Mouse (Mus musculus) embryonic facial prominence, embryonic 12.5 days (tissue): Measurements from ENCODE around the gene Adgrf2. TPM values are rescaled to one million over a fixed set of nuclear protein-coding genes. Genes with fewer than 3 reads are reported as not detected.

ENCODE experiments used
- ATAC-seq: fragments of 200-750 bp; cut with Nextera tagmentation; 2 replicates; pipeline ENCODE4 v1.8.0; 2017; ENCODE audit not compliant: insufficient number of reproducible peaks, insufficient read depth, low FRiP score, low TSS enrichment
- H3K27ac ChIP-seq: fragments of 300-500 bp; sonication (generic); 2 replicates; pipeline ENCODE4 v1.5.1; 2016; ENCODE audit warnings: mild to moderate bottlenecking
- H3K27me3 ChIP-seq: fragments of 300-500 bp; sonication (generic); 2 replicates; pipeline ENCODE4 v1.6.1; 2016; ENCODE audit warnings: mild to moderate bottlenecking, moderate library complexity
- H3K36me3 ChIP-seq: fragments of 300-500 bp; sonication (generic); 2 replicates; pipeline ENCODE4 v1.6.1; 2016; ENCODE audit warnings: mild to moderate bottlenecking
- H3K4me1 ChIP-seq: fragments of 300-500 bp; sonication (generic); 2 replicates; pipeline ENCODE4 v1.6.1; 2016
- H3K4me2 ChIP-seq: fragments of 300-500 bp; sonication (generic); replicated peaks from 2 replicates; pipeline ENCODE4 v1.6.1; 2016; ENCODE audit warnings: mild to moderate bottlenecking, moderate library complexity
- H3K4me3 ChIP-seq: fragments of 300-500 bp; sonication (generic); 2 replicates; pipeline ENCODE4 v1.5.1; 2016; ENCODE audit warnings: mild to moderate bottlenecking
- H3K9ac ChIP-seq: fragments of 300-500 bp; sonication (generic); 2 replicates; pipeline ENCODE4 v1.6.1; 2016; ENCODE audit warnings: mild to moderate bottlenecking, moderate library complexity
- H3K9me3 ChIP-seq: fragments of 300-500 bp; sonication (generic); 2 replicates; pipeline ENCODE4 v1.6.1; 2016; ENCODE audit warnings: mild to moderate bottlenecking, moderate library complexity
- WGBS: fragments of 180-500 bp; shearing (Covaris S2); methylation state at CpG from one replicate; pipeline ENCODE4 v1.1.7; 2016; 5-methylcytosine and 5-hydroxymethylcytosine counted together
- polyA plus RNA-seq: library from polyadenylated mRNA; unstranded; fragments of >200 nt; fragmentation: Nextera tagmentation; extraction: Ambion mirVana; gene quantifications from 2 replicates; pipeline ENCODE4 v1.2.1, GENCODE M21; 2016

The Adgrf2 gene
- polyA plus RNA-seq, 1 experiment from 2014 or later: 0.10 TPM

- no peak for ATAC-seq
- Histone ChIP-seq H3K27me3 (no peaks in the 10 kb centered on the region), H3K4me3 (no peak overlapping the region), H3K9ac (no peak overlapping the region), H3K9me3 (no peaks in the 10 kb centered on the region), H3K4me1 (no peaks in the 10 kb centered on the region), H3K27ac (no peak overlapping the region), H3K36me3 (no peaks in the 10 kb centered on the region), H3K4me2 (no peak overlapping the region)
- 91% methylated on average over 7 of the region's 7 CpGs for WGBS
These were observed 27.0 kb downstream of the Adgrf2 start for GRCm38 (mm10) chr17:42714991-42715390.

GRCm38 (mm10) chr17:42710717-42711116 is 31.3 kb downstream of the Adgrf2 start:
- no peak overlapping the region for H3K27ac ChIP-seq
- no peaks in the 10 kb centered on the region for H3K36me3 ChIP-seq
- H3K9ac ChIP-seq: no peak overlapping the region
- no peaks in the 10 kb centered on the region for H3K27me3 ChIP-seq
- no peak overlapping the region for H3K4me3 ChIP-seq
- no peak overlapping the region for H3K4me2 ChIP-seq
- no peaks in the 10 kb centered on the region for H3K4me1 ChIP-seq
- ATAC-seq: no peak
- H3K9me3 ChIP-seq: no peaks in the 10 kb centered on the region
- WGBS: 86% methylated on average over 7 of the region's 7 CpGs

- H3K4me2 ChIP-seq: no peak overlapping the region
- H3K27ac ChIP-seq: no peak overlapping the region
- H3K4me3 ChIP-seq: no peak overlapping the region
- WGBS: 82% methylated on average over 4 of the region's 4 CpGs
- H3K4me1 ChIP-seq: no peaks in the 10 kb centered on the region
- no peak overlapping the region for H3K9ac ChIP-seq
- H3K9me3 ChIP-seq: no peaks in the 10 kb centered on the region
- no peaks in the 10 kb centered on the region for H3K36me3 ChIP-seq
- no peak for ATAC-seq
- no peaks in the 10 kb centered on the region for H3K27me3 ChIP-seq
These were observed 36.4 kb downstream of the Adgrf2 start for GRCm38 (mm10) chr17:42705611-42706010.

- Histone ChIP-seq H3K9me3 (no peaks in the 10 kb centered on the region), H3K4me1 (no peaks in the 10 kb centered on the region), H3K4me2 (no peak overlapping the region), H3K27ac (no peak overlapping the region), H3K4me3 (no peak overlapping the region), H3K36me3 (no peaks in the 10 kb centered on the region), H3K9ac (no peak overlapping the region), H3K27me3 (no peaks in the 10 kb centered on the region)
- WGBS: 88% methylated on average over 9 of the region's 9 CpGs
- ATAC-seq: no peak
These were observed 39.8 kb downstream of the Adgrf2 start for GRCm38 (mm10) chr17:42702198-42702597.

GRCm38 (mm10) chr17:42694730-42695129 is 47.2 kb downstream of the Adgrf2 start:
- no peak for ATAC-seq
- no peaks in the 10 kb centered on the region for H3K9me3 ChIP-seq

GRCm38 (mm10) chr17:42692136-42692535 is 49.8 kb downstream of the Adgrf2 start, which contains the start of gene Adgrf4:
TSS of gene Adgrf4 (minus strand) at chr17:42692284.
- H3K27ac ChIP-seq: no peak within 1 kb of the TSS
- no peak within 1 kb of the TSS for H3K4me2 ChIP-seq
- no peaks in the 10 kb centered on the region for H3K9me3 ChIP-seq
- no peaks in the 10 kb centered on the region for H3K27me3 ChIP-seq
- peaks cover 8% of the 10 kb centered on the region; the same call in 1 of the 2 replicates for H3K4me1 ChIP-seq
- no peak within 1 kb of the TSS for H3K9ac ChIP-seq
- H3K4me3 ChIP-seq: no peak within 1 kb of the TSS
- ATAC-seq: no peak
- no peaks in the 10 kb centered on the region for H3K36me3 ChIP-seq
- 87% methylated on average over 10 of the region's 10 CpGs for WGBS

More at GRCm38 (mm10) chr17:42694730-42695129, 47.2 kb downstream of the Adgrf2 start:
- H3K27me3 ChIP-seq: no peaks in the 10 kb centered on the region
- no peak overlapping the region for H3K27ac ChIP-seq
- H3K9ac ChIP-seq: no peak overlapping the region
- H3K4me2 ChIP-seq: no peak overlapping the region
- no peak overlapping the region for H3K4me3 ChIP-seq
- H3K4me1 ChIP-seq: peaks cover 8% of the 10 kb centered on the region; the same call in 1 of the 2 replicates
- H3K36me3 ChIP-seq: no peaks in the 10 kb centered on the region
- WGBS: 93% methylated on average over 4 of the region's 4 CpGs

- no peaks in the 10 kb centered on the region for H3K27me3 ChIP-seq
- H3K4me2 ChIP-seq: no peak overlapping the region
- no peak overlapping the region for H3K4me3 ChIP-seq
- no peak overlapping the region for H3K9ac ChIP-seq
- ATAC-seq: no peak
- 87% methylated on average over 8 of the region's 8 CpGs for WGBS
- H3K9me3 ChIP-seq: no peaks in the 10 kb centered on the region
- H3K4me1 ChIP-seq: peaks cover 4% of the 10 kb centered on the region; the same call in 1 of the 2 replicates
- H3K36me3 ChIP-seq: no peaks in the 10 kb centered on the region
- H3K27ac ChIP-seq: no peak overlapping the region
These were observed 51.4 kb downstream of the Adgrf2 start for GRCm38 (mm10) chr17:42690531-42690930.

Other genes with a start within 250 kb of the Adgrf2 start
- gene Opn5, start 130.8 kb downstream of the Adgrf2 start, polyA plus RNA-seq: not detected in 2 replicates
- gene Adgrf4, start 49.9 kb downstream of the Adgrf2 start, polyA plus RNA-seq: 0.18 and 0.19 TPM in 2 replicates
- gene Cd2ap, start 134.5 kb upstream of the Adgrf2 start, polyA plus RNA-seq: 20.8 and 22.4 TPM in 2 replicates